Mouse (Mus musculus): ENCODE data around the gene Fhod1.

DNA sequence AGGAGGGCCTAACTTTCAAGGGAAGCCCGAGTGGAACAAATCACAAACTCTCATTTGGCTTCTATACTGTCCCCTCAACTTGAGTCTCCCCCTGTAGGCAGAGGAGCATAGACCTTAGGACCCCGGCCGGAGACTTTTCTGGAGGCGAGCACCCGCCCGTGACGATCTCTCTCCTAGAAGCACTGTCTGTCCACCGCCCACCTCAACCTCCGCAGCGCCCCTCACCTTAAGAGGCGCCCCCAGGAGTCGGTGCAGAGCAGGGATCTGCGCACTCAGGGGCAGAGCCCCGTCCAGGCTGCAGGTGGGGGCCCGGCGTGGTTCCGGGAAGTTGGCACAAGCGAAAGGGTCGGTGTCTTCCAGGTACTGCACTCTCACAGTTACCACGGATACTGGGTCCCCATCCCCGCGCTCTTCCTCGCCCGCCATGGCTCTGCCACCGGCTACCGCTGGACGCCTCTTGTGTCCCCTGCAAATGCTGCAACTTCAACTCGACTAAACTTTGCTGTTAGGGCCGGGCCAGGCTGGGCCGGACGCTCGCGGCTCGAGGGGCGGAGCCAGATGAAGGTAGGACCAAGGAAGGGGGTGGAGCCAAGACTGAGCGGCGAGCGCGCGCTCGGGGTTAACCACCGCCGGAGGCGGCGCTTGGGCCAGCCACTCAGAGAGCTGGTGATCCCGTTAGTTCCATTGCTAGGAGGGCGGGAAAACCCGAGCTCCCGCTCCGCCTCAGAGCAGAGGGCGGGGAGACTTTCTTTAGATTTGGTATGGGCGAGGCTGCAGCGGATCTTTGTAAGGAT lies at the start of gene Fhod1:
- peak; percentile 85 for TF ChIP-seq E2F4 (IDR thresholded peaks at IDR 0.05; ENCODE audit: insufficient read depth)
- TF ChIP-seq MYOG (IDR thresholded peaks at IDR 0.05; ENCODE audit: control insufficient read depth in 1 of 3, insufficient read depth in 1 of 3, insufficient read length in 2 of 3, low read depth in 2 of 3), result peak in 1 of 3 experiments; percentile 4
- peak; percentile 92 for TF ChIP-seq POLR2A (IDR thresholded peaks at IDR 0.05; ENCODE audit: insufficient read length, low read depth)
- peak; percentile 12 for TF ChIP-seq SRF (IDR thresholded peaks at IDR 0.05; ENCODE audit: control insufficient read depth, insufficient read length, low read depth)
- TF ChIP-seq USF1 (IDR thresholded peaks at IDR 0.05; ENCODE audit: low read depth), result no peak
